Mouse (Mus musculus) testis, adult 2 months (tissue): ENCODE measurements around the gene Tmod1.

Source experiments
- CTCF ChIP-seq: fragments of 200-500 bp; IDR thresholded peaks from 2 replicates; pipeline ENCODE4 v1.5.1; 2012; ENCODE audit warnings: low read depth, mild to moderate bottlenecking, inconsistent platforms, low read length, moderate library complexity; ENCODE audit not compliant: control insufficient read depth, insufficient read depth, insufficient replicate concordance
- POLR2A ChIP-seq: fragments of 200-500 bp; IDR thresholded peaks from 2 replicates; pipeline ENCODE4 v1.6.1; 2012; ENCODE audit warnings: low read depth, mild to moderate bottlenecking, inconsistent platforms, low read length, moderate library complexity; ENCODE audit not compliant: control insufficient read depth

GRCm38 (mm10) chr4:46087852-46088251 lies 49.1 kb downstream of the Tmod1 start:
- TF ChIP-seq POLR2A: no peak
- TF ChIP-seq CTCF: no peak
